Mouse (Mus musculus) cerebellum, adult 2 months (tissue): ENCODE results near the gene Morn1.

Experiments used
- CTCF ChIP-seq: fragments of 200-500 bp; IDR thresholded peaks from 2 replicates; pipeline ENCODE4 v1.5.1; 2011; ENCODE audit warnings: low read depth, mild to moderate bottlenecking, control low read depth, low read length, moderate library complexity, borderline replicate concordance; ENCODE audit not compliant: insufficient read depth
- POLR2A ChIP-seq: fragments of 200-500 bp; IDR thresholded peaks from 2 replicates; pipeline ENCODE4 v1.6.1; 2011; ENCODE audit warnings: low read length, control low read depth, borderline replicate concordance; ENCODE audit not compliant: insufficient read depth

DNA sequence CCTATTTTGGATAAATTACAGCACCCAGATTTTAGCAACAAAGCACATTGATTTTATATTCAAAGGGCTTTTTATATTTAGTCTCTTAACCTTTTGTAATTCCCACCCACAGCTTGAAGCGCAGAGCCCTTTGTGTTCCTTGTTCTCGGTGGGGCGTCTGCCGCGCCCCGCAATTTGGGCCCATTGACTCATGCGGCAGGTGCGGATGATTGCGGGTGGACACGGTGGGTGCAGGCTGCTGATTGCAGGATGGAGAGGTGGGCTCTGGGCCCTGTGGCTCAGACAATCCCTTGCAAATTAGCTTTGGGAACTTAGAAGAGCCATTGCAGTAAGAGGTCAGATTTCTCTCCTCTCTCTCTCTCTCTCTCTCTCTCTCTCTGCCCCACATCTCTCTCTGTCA is 31.9 kb downstream of the Morn1 start:
- TF ChIP-seq POLR2A, result no peak
- no peak for TF ChIP-seq CTCF
